Mouse (Mus musculus): ENCODE results near the gene Spp2.

- no peak for TF ChIP-seq POLR2A (IDR thresholded peaks at IDR 0.05; ENCODE audit: control insufficient read depth, low read depth, low read length)
- no peak for TF ChIP-seq CTCF (IDR thresholded peaks at IDR 0.05; ENCODE audit: control insufficient read depth, insufficient read depth, insufficient replicate concordance, low read depth, low read length)
These were observed 5.3 kb downstream of the Spp2 start for GRCm38 (mm10) chr1:88412013-88412412.
